Mouse (Mus musculus) left cerebral cortex, postnatal 10 days (tissue): ENCODE measurements around the gene Atp2b2. TPM values are rescaled to one million over a fixed set of nuclear protein-coding genes. Genes with fewer than 3 reads are reported as not detected.
A peak's percentile ranks its signal among the peaks of the same experiment; 100 is the strongest.

Experiments used
- DNase-seq, 2 experiments: peaks; one replicate each; pipeline ENCODE4 v3.0.0; 2021 to 2022; ENCODE audit warnings: low spot score in 2 of 2, mixed read lengths in 1 of 2; ENCODE audit errors: extremely low spot score in 1 of 2
- intact Hi-C: fragments of 180-260 bp; cut with DNase I; formaldehyde crosslinking; loops from one replicate; pipeline ENCODE4 v1.15.1; 2025
- total RNA-seq, 2 experiments: library from RNA; stranded (reverse); gene quantifications; 2 replicates each; pipeline ENCODE4 v1.2.3; 2021

Atp2b2 gene
- total RNA-seq, 2 experiments from 2014 or later = 441 to 448 TPM

DNA sequence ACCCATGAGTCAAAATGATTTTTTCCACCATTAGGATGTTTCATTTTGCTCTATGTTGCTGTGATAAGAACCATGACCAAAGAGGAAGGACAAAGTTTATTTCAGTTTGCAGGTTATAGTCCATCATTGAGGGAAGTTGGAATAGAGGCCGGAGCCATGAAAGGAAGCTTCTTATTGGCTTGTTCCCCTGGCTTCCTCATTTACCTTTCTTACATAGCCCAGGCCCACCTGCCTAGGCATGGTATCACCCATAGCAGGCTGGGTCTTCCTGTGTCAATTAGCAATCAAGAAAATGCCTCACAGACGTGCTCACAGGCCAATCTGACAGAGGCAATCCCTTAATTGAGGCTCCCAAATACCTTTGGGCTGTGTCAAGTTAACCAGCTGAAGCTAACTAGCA lies 18.6 kb downstream of the Atp2b2 start:
- intact Hi-C loops = no loop called here
- DNase-seq = no peak

- intact Hi-C loops = no loop called here
- no peak for DNase-seq
These were observed 20.3 kb downstream of the Atp2b2 start for GRCm38 (mm10) chr6:114022104-114022503.

GRCm38 (mm10) chr6:114013801-114014200 lies 28.6 kb downstream of the Atp2b2 start:
- no peak for DNase-seq
- intact Hi-C loops = no loop called here

DNA sequence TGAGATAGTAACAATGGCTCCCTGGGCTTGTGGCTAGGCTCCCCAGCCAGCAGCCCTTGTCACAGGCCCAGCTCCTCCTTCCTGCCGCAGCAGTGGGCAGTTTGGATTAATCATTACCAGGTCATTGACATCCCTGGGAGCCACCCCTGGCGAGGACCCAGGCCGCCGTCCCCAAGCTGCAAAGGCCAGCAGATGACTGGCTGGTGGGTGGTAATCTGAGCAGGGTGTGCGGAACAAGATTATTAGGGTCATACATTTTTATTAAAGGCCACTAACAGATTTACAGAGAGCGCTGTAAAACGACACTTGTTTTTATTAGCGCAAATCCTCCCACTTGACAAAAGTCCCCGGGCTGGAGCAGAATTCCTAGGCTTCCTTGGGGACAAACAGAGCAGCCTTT lies 29.6 kb downstream of the Atp2b2 start:
- intact Hi-C loops = no loop called here

DNA sequence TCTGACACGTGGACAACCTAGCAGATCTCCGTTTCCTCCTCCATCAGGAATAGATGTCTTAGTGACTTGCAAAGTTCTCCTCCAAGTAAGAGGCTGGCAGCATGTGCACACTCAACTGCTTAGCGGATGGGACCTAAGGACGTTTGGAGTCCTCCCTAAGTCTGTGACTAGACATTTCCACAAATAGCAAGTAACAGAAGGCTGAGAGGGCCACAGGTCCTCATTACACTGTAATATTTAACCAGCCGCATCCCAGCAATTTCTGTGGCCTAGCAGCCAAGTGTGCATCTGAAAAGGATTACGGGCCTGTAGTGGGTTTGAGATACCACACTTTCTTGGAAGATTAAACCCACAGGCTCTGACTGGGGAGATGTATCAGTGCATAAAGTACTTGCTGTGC lies 30.4 kb downstream of the Atp2b2 start:
- no peak for DNase-seq
- intact Hi-C loops = no loop called here

More for the DNA sequence above, 29.6 kb downstream of the Atp2b2 start:
- no peak for DNase-seq

GRCm38 (mm10) chr6:114003796-114004195 lies 38.6 kb downstream of the Atp2b2 start:
- DNase-seq = no peak

DNA sequence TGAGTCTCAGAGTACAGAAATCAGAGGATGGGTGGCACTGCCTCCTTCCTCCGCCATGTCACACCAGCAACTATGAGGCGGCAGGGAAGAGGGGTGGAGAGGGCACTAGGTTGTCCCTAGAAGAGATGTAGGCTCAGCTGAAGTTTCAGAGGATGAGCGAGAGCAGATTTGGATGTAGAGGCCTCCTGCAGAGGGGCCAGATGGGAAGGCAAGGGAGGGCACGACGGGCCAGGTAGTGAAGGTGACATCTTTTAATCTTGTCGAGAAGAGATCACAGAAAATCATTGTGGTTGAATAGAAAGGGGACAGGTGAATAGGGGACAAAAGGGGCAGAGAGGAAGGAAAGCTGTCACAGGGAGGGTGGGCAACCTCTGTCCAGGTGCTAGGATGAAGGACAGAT lies 41.5 kb downstream of the Atp2b2 start:
- intact Hi-C loops = no loop called here
- DNase-seq = no peak

More at GRCm38 (mm10) chr6:114003796-114004195, 38.6 kb downstream of the Atp2b2 start:
- intact Hi-C loops = no loop called here

DNA sequence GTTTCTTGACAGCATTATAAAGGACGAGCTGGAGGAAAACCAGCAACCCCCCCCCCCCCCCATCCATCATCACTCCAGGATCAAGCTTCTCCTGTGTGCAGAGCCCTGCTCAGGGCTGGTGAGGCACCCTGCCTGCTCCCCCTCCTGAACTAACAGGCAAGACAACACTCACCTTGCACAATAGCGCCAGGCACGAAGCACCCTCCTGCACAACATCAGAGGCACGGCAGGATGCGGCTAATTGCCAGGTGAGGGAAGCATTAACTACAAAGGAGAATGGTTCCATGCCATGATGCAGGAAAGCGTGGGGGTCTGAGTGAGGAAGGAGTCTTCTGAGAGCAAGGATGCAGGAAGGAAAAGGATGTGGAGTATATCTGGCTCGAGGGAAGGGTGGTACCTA lies 42.1 kb downstream of the Atp2b2 start:
- DNase-seq = no peak
- intact Hi-C loops = no loop called here

- no peak for DNase-seq
- intact Hi-C loops = no loop called here
These were observed 44.0 kb downstream of the Atp2b2 start for GRCm38 (mm10) chr6:113998413-113998812.

GRCm38 (mm10) chr6:113994176-113994575 lies 48.2 kb downstream of the Atp2b2 start:
- no peak for DNase-seq
- intact Hi-C loops = no loop called here

GRCm38 (mm10) chr6:113992101-113992500 lies 50.3 kb downstream of the Atp2b2 start:
- intact Hi-C loops = no loop called here
- no peak for DNase-seq

DNA sequence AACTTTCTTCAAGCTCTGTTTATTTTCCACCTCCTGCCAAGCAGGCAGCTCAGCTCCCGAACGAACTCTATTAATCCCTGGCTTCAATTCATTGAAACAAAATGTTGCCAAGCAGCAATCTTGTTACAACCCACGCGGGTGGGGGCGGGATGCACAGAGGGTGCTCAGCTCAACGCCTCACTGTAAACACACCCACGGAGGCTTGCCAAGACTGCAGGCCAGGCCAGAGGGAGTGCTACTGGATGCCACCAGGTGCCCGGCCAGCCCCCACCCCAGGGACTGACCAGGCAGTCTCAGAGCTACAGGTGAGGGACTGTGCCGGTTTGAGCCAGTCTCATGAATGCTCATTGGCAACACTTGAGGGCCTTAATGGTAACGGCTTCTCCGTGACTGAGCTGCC lies 50.9 kb downstream of the Atp2b2 start:
- intact Hi-C loops = no loop called here
- peak; percentile 70 to 72 for DNase-seq

GRCm38 (mm10) chr6:113990044-113990443 lies 52.4 kb downstream of the Atp2b2 start:
- intact Hi-C loops = no loop called here
- DNase-seq = no peak

GRCm38 (mm10) chr6:113988521-113988920 lies 53.9 kb downstream of the Atp2b2 start:
- intact Hi-C loops = no loop called here
- no peak for DNase-seq

DNA sequence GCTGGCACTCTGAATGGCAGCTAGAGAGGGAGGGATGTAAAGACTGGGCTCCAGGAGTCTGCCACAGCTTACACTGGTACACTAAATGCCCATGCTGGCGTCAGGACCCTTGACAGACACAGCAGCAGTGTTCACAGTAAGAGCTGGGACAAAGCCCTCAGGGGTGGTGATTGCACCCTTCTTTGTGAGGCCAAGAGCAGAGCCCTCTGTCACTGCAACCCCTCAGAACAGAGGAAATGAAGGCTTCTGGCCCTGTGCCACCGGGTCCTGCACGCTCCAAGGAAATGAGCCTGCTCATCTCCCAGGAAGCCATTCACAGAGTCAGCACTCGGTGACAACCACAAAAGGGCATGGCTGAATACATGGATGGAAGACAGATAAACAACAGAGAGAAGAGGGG lies 55.7 kb downstream of the Atp2b2 start:
- peak in 1 of 2 experiments; percentile 57 for DNase-seq
- intact Hi-C loops = no loop called here

DNA sequence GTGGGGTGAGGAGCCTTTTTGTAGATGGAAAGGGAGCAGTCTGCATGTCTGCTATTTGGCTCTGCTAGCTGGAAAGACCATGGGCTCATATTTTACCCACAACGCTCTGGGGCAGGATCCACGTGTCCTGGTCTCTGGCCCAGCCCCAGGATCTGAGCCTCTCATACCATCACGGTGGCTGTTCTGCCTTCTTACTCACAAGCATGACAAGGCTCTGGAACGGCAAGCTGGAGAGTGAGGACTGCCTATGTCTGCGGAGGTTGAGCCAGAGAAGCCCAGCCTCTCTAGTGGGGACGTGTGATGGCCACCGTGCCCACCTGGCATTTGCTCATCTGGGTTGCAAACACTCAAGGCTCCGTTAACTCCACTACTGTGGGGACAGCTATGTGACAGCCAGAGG lies 63.7 kb downstream of the Atp2b2 start:
- no peak for DNase-seq

GRCm38 (mm10) chr6:113978091-113978650 lies 64.2 kb downstream of the Atp2b2 start:
- DNase-seq = no peak
- intact Hi-C loops = no loop called here

More for the DNA sequence above, 63.7 kb downstream of the Atp2b2 start:
- intact Hi-C loops = no loop called here

DNA sequence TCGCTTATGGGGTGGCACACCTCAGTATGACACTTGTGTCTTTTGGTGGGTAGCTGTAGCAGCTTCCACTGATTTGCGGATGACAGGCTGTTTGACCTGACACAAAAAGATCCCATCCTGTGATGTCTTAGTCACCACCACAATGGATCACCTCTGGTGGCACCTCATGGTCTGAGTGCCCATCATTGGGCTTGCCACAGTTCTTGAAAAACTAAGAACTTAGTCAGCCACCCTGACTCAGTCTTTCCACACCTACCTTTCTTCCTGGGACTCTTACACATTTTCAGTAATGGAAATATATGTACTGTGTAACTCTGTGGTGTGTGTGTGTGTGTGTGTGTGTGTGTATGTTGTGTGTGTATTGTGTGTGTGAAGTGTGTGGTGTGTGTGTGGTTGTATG lies 71.5 kb downstream of the Atp2b2 start:
- intact Hi-C loops = no loop called here
- DNase-seq = no peak

- no peak for DNase-seq
- intact Hi-C loops = no loop called here
These were observed 71.9 kb downstream of the Atp2b2 start for GRCm38 (mm10) chr6:113970464-113970863.

- no peak for DNase-seq
- intact Hi-C loops = no loop called here
These were observed 72.7 kb downstream of the Atp2b2 start for GRCm38 (mm10) chr6:113969751-113970150.

DNA sequence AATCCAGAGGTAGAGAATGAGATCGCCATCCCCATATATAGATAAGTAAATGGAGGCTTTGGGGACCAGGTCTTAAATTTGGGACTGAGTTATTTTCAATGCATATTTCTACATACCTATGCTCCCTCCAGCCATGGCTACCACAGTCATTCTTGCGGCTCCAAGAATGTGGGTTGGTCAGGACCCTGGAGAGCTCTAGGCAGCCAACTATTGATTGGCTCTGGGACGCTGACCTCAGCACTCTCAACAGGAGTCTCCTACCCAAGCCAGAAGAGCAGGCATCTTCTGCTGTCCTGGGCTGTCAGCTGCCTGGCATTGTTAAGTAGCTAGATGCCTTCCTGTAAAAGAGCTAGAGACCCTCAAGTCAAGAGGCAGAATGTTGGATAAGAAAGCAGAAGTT lies 79.6 kb downstream of the Atp2b2 start:
- intact Hi-C loops = no loop called here
- DNase-seq = no peak
